Mouse (Mus musculus) splenic B cell, adult 2 months (primary cell): Measurements from ENCODE around the gene Bzw1.

ENCODE experiments used
- DNase-seq: peaks from one replicate; pipeline ENCODE4 v3.0.0-alpha.2; 2011; ENCODE audit warnings: low read depth, low spot score
- H3K27me3 ChIP-seq: 2 replicates; pipeline ENCODE4 v1.6.1; 2012; ENCODE audit warnings: mild to moderate bottlenecking, low read length, moderate library complexity, mixed read lengths; ENCODE audit not compliant: control insufficient read depth, poor library complexity, insufficient read depth, severe bottlenecking
- H3K36me3 ChIP-seq: 2 replicates; pipeline ENCODE4 v1.6.1; 2012; ENCODE audit warnings: mild to moderate bottlenecking, low read length, moderate library complexity, mixed read lengths; ENCODE audit not compliant: control insufficient read depth, poor library complexity, insufficient read depth, severe bottlenecking

Gene Bzw1

DNA sequence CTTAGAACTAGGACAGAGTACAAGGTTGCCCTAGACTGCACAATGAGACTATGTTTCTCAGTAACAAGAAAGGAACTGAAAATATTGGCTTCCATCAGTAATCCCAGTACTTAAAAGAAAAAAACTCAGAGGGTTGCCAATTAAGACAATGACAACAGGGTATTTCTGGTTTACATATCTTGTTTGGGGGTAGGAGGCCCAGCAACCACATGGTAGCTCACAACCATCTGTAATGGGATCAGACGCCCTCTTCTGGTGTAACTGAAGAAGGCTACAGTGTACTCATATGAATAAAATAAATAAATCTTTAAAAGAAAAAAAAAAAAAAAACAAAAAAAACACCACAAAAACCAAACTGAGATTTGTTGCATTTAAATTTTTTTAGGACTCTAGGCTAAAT is 22.7 kb downstream of the Bzw1 start:
- DNase-seq = peak; percentile 59
- Histone ChIP-seq H3K36me3 (peaks cover 51% of the 10 kb centered on the region), H3K27me3 (no peaks in the 10 kb centered on the region)

- DNase-seq = no peak
- Histone ChIP-seq H3K36me3 (peaks cover 49% of the 10 kb centered on the region), H3K27me3 (no peaks in the 10 kb centered on the region)
Observed at GRCm38 (mm10) chr1:58416048-58416447, 23.4 kb downstream of the Bzw1 start.

DNA sequence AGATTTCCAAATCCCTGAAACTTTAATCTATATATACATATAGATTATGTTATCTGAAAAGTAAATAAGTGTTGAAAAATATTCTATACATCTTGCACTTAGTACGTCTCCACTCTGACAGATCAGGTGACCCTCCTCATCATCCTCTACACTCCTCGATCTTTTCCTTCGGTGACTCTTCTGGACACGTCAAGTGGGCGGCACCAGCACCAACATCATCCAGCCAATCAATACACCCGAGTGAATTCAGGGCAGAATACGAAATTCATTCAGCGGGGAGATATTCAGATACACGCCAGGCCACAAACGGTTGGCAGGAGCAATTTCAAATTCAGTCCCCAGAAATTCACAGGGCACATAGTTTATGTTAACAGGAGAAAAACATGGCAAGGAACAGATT is 27.3 kb downstream of the Bzw1 start:
- no peaks in the 10 kb centered on the region for H3K27me3 ChIP-seq
- H3K36me3 ChIP-seq = peaks cover 38% of the 10 kb centered on the region
- no peak for DNase-seq

DNA sequence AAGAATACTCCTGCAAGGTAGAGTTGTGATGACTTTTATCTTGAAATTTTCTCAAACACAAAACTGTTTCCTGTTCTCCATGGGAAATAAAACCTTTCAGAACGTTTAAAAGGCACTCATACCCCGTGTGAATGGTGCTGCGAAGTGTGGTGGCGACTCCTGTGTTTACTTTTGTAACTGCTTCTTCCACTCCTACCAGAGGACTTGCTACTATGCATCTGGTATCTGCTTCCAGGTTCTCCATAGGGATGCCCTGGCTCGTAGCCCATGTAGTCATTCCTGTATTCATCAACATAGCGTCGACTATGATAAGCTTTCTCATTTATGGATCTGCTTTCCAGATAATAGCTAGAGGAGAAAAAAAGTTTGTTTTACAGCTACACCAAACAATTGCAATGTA is 28.3 kb downstream of the Bzw1 start:
- H3K27me3 ChIP-seq = no peaks in the 10 kb centered on the region
- H3K36me3 ChIP-seq = peaks cover 31% of the 10 kb centered on the region
- no peak for DNase-seq

DNA sequence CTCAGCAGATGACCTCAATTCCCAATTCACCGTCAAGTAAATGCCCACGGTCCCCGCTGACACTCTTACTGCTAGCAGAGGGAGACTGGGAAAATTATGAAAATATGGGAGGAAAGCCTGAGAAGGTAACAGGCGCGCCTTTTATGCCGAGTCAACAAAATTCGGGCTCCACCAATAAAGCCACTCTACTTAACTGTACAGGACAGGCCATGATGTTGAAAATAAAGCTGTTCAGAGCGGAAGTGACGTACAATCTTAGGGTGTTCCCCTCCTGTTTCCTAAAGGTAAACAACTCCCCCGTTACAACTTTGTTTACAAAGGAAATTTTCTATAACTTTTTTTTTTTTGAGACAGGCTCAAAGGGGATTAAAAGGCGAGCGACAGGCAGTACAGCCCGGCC is 30.2 kb downstream of the Bzw1 start:
- H3K27me3 ChIP-seq = no peaks in the 10 kb centered on the region
- peak; percentile 89 for DNase-seq

DNA sequence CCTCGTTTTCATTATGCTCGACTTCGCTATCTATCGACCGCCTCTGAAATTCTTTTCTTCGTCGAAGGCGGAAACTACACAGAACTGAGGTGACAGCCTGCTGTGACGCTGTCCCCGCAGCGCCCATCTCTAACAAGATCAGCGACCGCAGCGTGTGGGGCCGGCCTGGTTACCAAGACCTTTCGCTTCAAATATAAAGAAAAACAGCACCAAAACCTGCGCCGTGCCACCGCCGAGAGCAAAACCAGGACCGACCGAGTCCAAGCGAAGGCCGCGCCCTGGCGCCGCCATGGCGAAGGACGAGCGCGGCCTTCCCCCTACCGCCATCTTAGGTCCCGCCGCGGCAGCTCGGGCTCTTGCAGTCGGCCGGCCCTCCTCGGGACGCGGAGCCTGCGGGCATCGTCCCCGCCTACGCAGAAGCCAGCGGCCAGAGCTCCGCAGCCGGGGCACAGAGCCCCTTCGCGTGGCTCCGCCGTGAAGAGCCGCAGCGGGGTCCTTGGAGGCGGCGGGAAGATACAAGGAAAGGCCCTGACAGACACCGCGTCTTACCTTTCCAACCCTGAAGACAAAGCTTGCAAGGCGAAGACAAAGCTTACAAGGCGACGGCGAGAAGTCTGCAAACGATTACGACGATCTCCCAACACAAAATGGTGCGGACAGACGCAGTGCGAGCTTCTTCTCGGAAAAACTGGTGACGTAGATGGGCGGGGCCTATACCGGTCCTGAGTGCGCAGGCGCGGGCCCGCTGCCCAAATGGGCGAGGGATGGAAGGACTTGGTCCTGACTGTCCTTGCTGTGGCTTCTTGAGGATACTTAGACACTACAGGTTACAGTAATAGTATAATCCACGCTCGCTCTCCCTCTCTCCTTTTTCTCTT is 30.9 kb downstream of the Bzw1 start, which contains the start of gene Clk1:
Gene Clk1 (minus strand): TSS at position 696 of the 878 bp plus-strand sequence.
- H3K36me3 ChIP-seq = peaks cover 14% of the 10 kb centered on the region
- H3K27me3 ChIP-seq = no peaks in the 10 kb centered on the region
- DNase-seq = peak; percentile 96

More for the DNA sequence above, 30.2 kb downstream of the Bzw1 start:
- H3K36me3 ChIP-seq = peaks cover 16% of the 10 kb centered on the region

DNA sequence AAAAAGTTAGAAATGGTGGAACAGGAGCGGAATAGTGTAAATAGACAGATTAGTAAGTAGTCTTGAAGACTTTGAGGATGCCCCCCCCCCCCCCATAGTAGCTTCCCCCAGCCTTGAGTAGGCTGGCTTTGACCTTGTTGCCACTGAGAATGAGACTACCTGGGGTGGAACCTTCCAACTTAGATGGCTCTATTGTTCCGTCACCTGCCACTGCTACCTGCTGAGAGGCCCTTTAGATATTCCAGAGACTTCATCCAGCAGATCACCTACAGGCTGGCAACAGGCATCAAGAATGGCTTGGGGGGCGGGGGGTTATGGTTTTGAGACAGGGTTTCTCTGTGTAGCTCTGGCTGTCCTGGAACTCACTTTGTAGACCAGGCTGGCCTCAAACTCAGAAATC is 31.9 kb downstream of the Bzw1 start:
- Histone ChIP-seq H3K27me3 (no peaks in the 10 kb centered on the region), H3K36me3 (peaks cover 8% of the 10 kb centered on the region)
- no peak for DNase-seq

GRCm38 (mm10) chr1:58444691-58445090 is 52.0 kb downstream of the Bzw1 start:
- DNase-seq = no peak
- Histone ChIP-seq H3K27me3 (no peaks in the 10 kb centered on the region), H3K36me3 (peaks cover 7% of the 10 kb centered on the region)

DNA sequence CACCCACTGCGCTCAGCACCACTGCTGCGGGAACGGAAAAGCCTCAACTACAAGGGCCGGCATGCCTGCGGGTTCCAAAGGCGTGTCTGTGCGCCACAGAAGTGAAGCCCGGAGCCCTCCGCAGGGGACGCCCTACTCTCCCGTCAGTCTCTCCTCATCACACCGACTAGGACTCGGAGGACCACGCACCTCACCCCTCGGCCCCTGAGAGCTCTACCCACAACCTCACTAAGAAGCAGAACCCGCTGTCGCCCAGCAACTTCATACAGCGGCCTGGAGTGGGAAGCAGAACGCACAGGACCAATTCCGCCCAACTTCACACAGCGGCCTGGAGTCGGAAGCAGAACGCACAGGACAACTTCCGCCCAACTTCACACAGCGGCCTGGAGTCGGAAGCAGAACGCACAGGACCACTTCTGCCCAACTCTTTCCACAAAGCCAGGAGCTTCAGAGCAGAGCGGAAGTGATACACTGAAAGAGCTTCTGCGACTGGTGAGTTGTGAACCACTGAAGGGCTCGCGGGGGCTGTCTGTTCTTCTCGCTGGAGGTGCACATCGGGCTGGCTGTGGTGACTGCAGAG is 52.5 kb downstream of the Bzw1 start, which contains the start of the genes Nif3l1 and Ppil3:
Gene Nif3l1 (plus strand): TSS at position 9 of the 580 bp plus-strand sequence.
Gene Ppil3 (minus strand): TSS at position 344 of the 580 bp plus-strand sequence.
- peak; percentile 87 for DNase-seq
- Histone ChIP-seq H3K27me3 (no peaks in the 10 kb centered on the region), H3K36me3 (peaks cover 7% of the 10 kb centered on the region)

DNA sequence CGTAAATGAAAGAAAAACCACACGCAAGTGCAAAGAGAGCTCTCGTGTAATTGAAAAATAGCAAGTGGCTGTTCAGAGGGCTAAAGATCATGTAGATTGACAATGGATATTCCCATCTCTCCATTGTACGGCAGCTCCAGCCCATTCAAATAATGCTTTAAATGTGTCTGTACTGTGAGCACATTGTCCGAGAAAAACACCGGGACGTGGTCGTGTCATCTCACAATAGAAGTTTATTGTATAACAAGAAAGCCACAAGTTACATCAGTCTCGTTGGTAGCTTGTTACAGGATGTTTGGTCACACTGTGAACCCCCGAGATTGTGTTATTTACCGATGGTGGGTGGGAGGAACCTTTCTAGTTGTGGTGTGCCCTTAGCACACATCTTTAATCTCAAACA is 53.2 kb downstream of the Bzw1 start:
- peak; percentile 15 for DNase-seq
- Histone ChIP-seq H3K27me3 (no peaks in the 10 kb centered on the region), H3K36me3 (peaks cover 5% of the 10 kb centered on the region)

- DNase-seq = no peak
- H3K27me3 ChIP-seq = no peaks in the 10 kb centered on the region
- no peaks in the 10 kb centered on the region; the same call in 1 of the 2 replicates for H3K36me3 ChIP-seq
Observed at GRCm38 (mm10) chr1:58447766-58448165, 55.1 kb downstream of the Bzw1 start.

DNA sequence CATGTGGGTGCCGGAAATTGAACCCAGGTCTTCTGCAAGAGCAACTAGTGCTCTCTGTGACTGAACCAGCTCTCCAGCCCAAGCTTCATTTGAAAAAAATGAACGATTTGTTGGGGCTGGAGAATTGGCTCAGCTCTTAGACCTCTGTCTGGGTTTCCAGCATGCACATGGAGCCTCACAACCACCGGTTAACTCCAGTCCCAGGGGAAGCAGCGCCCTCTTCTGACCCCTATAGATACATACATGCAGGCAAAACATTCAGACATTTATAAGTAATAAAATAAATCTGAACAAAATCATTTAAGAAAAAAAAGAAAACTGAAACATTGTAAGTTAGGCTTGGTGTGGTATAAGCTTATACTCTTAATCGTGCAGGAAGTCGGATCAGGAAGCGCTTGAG is 55.7 kb downstream of the Bzw1 start:
- peak; percentile 7 for DNase-seq
- Histone ChIP-seq H3K36me3 (no peaks in the 10 kb centered on the region; the same call in 1 of the 2 replicates), H3K27me3 (no peaks in the 10 kb centered on the region)

GRCm38 (mm10) chr1:58454316-58454715 is 61.6 kb downstream of the Bzw1 start:
- no peaks in the 10 kb centered on the region; the same call in none of the 2 replicates for H3K36me3 ChIP-seq
- DNase-seq = peak; percentile 65

More at GRCm38 (mm10) chr1:58454316-58454715, 61.6 kb downstream of the Bzw1 start:
- no peaks in the 10 kb centered on the region for H3K27me3 ChIP-seq
